Mouse (Mus musculus) 3134 (cell line): Measurements from ENCODE around the gene Tacc3.

Source experiments
- DNase-seq: peaks from one replicate; pipeline ENCODE4 v3.0.0-alpha.2; 2011; ENCODE audit warnings: low spot score; ENCODE audit not compliant: insufficient read length; ENCODE audit errors: extremely low read depth

Tacc3 gene

DNA sequence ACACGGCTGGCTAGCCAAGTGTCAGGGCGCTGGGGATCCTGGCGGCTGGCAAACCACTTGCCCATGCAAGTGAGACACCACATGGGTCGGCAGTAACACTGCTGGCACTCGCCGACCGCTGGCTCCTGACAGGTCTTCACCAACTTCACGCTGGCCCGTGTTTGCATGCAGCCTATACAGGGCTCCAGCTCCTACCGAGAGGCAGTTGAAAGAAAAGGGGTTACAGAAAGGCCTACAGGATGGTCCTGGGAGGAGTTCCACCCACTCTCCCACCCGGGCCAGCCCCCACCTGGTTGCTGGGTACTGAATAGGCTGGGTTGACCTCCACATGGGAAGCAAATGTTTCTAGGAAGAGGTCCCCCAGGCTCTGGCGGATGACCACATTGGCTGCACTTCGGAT lies 3.5 kb upstream of the Tacc3 start:
- DNase-seq: no peak

DNA sequence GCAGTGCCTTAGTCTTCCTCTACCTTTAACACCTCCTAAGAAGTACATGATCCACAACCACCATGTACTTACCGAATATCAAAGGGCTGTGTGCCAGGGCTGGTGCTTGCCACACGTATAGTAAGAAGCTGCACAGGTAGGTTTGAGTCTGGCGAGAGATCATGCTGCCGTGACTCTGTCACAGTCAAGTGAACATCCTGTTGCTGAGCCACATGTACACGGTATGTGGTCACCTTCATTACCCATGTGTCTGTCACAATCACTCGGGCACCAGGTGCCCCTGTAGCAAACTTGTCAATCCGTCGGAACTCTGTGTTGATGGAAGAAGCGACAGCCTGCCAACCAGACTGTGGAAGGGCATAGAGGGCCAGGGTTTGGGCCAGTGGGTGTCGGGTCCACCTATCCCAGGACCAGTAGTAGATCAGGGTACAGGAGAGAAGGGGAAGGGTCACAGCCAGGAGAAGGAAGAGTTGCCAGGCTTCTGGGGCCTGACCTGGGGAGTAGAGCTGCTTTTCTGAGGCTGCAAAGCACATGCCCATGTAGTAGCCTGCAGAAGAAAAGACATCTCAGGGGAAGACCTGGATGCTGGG lies 2.6 kb upstream of the Tacc3 start:
- DNase-seq: no peak

DNA sequence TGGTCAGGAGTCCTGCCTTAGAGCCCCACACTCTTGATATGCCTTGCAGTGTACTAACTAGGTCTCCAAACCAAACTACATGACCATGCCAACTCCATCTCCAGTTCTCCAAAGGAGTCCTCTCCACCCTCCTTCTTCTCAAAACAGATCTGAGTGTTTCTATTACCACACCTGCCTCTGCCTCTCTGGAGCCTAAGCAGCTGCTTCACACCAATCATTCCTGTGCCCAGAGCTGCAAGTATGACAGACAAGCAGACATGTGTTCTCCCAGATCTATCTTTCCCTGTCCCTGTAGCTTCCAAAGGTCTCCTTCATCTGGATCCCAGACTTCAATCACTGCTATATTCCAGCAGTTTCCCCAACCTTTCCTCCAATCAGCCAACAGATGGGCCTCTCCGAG lies 1.2 kb upstream of the Tacc3 start:
- DNase-seq: no peak

DNA sequence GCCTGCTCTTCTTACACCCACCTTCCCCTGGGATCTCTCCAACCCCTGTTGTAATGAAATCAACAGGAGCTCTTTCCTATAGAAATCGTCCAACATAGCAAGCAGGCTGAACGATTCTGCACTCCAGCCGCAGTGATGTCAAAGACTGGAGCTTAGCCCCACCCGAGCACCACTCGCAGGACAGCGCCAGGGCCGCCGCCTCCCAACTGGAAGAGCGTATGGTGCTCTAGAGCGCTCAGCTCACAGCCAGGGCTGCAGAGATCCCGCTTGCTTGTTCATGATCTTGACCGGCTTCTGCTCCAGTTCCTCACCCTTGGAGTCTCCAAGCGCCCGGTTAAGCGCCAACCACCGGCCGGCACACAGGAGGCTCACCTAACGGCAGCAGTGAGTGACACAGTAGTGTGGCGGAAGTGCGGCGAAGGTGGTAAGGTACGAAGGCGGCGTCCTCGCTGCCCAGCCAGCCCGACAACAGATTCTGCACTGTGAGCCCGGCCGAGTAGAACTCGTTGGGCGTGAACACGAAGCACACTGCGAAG lies 609 bp upstream of the Tacc3 start:
- DNase-seq: no peak

DNA sequence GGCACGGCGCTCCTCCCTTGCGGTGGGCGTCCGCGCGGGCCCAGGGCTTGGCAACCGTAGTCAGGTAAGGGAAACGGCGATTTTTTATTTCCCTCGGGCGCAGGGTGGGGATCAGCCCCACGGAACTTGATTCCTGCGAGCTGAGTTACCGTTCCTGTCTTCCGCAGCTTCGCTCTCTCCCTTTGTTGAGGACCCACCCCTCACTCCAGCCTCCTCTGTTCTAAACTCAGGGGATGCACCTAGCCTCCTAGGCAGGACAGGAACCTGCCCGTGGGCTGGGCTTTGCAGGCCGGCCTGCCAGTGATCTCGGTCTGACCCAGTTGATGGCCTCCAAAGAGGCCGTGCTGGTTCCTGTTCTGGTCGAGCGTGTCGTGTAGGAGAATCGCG lies 729 bp downstream of the Tacc3 start:
- DNase-seq: no peak

DNA sequence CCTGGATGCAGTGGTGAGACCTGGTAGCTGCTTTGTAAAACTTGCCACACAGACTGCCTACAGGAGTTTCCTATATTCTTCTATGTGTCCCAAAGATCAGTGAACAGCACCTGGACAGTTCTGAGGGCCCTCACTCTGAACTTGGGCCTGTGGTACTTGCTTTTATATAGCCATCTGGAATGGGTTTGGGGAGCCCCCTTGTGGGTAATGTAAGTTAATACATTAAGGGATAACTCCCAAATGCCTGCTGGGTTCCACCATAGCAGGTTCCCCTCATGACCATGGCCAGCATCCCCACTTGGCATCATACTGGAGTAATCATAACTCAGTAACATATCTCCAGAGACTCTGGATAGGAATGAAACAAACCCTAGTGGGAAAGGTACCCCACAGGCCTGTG lies 10.3 kb downstream of the Tacc3 start:
- no peak for DNase-seq

DNA sequence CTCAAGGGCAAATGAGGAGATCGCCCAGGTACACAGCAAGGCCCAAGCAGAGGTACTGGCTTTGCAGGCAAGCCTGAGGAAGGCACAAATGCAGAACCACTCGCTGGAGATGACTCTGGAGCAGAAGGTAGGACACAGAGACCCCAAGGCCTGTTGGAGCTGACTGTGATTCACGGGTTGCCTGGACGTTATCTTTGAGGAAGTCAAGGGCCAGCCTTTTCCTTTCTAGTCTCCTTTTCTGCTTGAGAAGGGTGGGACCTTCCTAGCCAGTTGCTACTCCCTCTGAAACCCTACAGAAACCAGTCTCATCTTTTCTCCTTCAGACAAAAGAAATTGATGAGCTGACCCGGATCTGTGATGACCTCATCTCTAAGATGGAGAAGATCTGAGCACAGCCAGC lies 13.7 kb downstream of the Tacc3 start:
- no peak for DNase-seq

DNA sequence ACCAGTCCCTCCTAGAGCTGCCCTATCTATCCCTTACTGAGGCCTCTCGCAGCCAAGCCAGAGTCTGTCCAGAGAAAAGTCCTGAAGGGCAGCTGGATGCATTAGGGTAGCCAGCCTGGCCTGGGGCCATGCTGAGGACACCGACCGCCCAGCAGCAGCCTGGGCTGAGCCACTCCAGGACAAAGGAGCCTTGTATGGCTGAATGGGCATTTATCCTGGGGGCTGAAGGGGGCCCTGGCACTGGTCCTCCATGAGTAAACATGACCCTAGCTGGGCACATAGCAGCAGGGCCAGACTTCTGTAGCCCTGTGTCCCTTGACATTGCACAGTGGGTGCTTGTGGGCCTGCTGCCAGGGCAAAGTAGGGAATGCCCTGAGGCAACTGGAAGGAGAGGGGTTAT lies 16.5 kb downstream of the Tacc3 start:
- DNase-seq: peak; percentile 20

DNA sequence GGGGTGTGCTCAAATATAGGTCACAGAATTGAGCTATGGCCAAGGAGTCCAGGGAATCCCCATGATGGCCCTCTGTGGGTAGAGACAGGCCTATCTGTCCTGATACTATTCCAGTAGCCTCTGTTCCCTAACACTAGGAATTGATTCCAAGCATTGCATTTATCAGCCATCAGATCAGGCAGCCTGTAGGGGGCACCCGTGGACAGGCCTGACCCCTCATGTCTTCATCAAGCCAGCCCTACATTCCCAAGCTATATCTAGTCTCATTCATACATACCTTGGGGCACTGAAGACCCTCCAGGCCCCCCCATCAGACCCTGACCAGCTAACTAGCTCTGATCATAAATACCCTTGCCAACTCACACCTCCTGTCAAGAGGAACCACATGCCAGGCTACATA lies 18.0 kb downstream of the Tacc3 start:
- DNase-seq: no peak

DNA sequence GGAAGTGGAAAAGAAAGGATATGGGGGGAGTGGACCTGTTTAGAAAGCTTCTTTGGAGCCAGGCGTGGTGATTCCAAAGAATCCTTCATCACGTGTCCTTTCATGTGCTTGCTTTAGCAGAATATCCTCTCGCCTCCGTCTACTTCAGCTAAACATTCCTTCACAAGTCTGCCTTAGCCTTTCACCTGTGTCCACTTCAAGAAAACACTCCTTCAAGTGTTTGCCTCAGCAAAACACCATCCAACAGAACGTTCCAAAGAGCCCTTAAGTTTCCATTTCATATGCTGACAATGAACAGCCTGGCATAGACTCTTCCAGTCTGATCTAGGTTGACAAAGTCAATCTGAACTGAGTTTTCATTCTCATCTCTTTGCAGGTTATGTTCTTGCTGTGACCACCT lies 20.3 kb downstream of the Tacc3 start:
- DNase-seq: no peak

DNA sequence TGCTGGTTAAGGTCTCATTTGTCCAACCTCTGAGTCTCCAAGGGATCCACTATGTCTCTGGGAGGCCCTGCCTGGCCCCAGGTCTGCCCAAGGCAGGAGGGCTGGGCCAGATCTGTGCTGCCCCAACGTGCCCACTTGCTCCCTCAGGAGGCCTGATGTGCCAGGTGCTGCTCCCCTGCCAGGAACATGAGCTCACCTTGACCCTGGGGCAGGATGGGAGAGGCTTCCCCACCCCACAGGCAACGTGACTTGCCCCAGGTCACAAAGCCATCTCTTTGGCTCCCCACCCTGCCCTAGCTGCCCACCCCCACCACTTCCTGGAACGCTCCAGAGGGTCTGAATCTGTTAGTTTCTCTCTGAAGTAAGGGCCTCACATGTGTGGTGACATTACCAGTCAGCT lies 23.1 kb downstream of the Tacc3 start:
- DNase-seq: no peak

DNA sequence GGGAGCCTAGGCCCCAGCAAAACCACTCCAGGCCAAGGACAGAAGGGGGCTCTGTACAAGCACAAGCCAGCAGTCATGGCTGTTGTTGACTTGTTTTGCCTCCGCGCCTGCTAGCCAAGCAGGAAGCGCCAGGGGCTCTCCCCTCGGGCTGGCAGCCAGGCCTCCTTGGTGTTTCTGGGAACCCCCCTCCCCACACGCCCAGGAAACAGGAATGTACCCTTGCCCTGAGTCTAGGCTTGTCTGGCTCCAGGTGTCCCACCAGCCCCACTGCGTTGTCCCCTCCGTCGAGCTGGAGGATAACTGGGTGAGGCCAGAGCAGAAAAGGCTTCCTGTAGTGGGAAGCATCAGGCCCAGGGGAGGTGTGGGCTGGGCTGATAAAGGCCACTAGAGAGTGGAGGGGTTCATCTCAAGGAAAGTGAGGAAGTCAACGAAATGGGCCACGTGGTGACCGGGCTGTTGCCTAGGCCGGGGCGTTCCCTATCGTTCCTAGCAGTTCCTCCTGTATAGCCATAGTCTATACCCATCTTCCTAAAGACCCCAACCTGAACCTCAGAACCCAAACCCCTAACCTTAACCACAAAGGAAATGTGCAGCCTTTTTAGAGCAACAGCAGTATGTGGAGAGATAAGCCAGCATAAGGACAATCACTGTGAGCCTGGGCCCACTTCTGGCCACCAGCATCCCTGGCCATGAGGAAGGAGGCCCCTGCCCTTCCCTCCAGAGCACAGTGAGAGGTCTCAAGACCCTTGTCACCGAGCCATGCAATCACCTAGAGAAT lies 23.9 kb downstream of the Tacc3 start:
- no peak for DNase-seq

DNA sequence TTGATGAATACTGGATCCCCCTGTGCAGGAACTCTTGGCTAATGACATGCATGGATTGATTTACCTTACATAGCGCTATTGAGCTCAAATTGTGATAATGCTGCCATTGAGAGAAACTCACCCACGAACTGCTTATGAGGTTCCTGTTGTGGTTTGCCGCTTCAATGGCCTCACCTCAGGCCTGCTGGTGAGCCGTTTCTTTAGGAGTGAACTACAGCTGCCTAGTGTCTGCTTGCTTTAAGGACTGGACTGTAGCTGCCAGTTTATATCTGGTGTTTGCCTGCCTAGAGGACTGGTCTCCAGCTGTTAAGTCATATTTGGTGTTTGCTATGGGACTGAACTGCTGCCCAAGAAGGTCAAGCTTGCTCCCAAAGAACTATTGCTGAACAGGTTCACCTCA lies 25.0 kb downstream of the Tacc3 start:
- no peak for DNase-seq

DNA sequence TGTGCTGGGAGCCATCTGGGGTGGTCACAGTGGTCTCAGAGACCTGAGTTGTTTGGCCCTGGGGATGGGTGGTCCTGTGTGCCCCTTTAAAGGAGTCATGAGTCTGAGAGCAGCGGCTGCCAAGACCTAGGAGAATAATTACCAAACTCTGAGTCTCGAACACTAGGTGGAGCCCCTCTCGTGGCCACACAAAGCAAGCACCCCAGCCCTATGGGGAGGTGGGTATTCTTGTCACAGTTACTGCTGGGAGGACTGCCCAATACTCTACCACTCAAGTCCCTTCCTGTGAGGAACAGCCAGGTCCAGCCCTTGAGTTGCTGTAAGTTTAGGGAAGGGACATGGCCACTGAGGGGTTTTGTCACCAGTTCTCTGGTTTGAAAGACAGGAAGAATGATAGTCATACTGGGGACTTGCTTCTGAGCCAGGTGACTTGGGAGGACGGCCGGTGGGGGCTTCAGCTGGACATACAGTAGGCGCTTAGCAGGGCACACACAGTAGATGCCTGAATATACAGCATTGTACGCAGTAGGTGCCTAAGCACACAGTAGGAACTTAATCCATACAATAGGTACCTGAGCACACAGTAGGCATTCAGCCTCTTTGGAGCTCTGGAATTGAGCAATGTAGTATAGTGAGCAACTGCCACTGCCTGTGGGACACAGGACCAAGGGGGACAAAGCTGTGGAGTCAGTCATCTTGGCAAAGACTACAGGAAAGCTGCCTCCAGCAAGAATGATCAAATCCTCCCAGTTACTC lies 26.1 kb downstream of the Tacc3 start:
- DNase-seq: no peak

DNA sequence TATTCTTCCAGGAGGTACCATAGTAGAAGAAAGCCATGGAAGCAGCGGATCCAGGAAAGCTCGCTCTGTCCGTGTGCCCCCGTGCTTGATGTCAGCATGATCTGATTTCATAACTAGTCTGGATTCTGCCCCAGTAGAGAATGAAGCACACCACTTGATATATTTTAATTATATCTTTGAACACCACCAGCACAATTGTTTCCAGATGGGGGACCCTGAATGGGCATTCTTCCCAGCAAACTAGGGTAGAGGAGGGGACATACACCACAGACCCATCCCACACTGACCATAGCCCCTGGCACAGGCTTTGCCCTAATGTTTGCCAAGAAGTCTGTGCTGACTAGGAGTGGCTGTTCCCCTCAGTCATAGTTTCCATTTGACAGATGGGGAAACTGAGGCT lies 27.0 kb downstream of the Tacc3 start:
- no peak for DNase-seq

DNA sequence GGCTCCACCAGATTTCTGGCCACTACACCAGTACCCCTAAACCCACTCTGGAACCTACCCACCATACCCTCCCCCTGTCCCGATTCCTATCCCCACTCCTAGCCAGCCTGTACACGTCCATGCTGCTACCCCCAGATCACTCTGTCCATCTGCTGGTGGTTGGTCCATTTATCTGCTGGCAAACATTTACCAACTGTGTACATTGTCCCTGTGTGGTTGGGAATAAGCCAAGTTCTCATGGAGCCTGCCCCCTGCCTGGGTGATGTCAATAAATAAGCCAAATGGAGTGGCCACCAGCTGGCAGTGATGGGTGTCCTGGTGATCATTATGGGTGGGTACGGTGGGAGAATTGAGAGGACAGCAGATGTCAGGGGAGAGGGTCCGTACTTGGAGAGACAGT lies 29.2 kb downstream of the Tacc3 start:
- DNase-seq: no peak

DNA sequence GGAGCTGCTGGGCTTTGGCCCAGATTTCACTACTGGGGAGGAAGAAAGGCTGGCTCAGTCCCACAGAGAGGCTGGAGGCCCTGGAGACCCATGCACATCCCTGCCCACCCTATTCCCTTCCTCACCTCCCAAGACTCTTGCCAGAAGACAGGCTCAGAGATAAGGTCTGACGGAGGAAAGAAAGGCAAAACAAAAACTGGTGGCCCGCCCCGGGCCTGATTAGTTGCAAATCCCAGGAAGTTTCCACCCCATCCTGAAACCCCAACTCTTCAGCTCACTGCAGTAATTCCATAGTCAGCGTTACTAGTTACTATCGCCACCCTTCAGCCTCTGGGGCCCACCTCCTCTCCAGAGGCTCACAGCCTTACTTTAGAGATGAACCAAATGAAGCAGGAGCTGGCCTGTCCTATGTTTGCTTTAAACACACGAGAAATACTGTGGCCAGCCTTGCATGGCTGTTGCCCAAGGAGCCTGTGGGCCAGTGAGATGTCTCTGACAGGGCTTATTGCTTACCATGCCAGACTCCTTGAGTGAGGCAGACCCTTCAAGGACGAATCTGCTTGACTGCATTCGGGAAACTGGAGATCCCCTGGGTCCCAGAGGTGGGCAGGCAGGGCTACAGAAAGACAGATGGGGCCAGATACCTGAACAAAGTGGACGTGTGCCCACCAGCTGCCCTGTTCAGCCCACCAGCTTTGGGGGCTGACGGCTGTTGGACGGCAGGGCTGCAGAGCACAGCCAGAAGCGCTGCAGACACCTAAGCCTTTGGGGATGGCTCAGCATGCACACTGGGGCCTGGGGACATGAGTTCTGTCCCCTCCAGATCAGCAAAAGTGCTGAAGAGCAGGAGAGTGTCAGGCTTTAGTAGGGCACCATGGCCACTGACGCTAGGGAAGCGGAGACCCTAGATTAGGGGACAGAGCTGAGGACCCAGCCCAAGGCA lies 30.6 kb downstream of the Tacc3 start:
- DNase-seq: no peak

DNA sequence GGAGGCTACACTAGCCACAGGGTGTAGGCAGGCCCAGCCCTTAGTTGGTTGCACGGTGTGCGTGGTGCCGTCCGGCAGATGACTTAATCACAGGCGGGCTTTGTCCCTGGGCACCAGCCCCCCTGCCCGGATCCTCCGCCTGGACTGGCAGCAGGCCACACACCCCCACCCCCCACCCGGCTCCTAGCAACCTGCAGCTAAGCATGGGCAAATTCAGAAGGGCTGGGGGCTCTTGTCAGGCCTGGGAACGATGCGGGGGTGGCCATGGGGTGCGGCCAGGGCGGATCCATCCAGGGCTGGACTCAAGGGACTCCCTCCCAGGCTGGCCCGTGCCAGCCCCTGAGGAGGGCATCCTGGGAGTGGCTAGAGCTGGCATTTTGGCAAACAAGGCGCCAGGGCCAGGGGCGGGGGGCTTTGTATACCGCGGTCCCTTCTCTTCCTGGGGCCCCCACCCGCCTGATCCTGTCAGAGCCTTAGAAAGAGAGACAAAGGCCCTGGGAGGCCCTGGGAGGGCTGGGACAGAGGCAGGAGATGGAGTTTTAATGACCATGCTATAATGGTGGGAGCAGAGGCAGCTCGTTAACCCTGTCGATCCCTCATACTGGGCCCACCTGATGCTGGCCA lies 31.4 kb downstream of the Tacc3 start:
- DNase-seq: no peak

DNA sequence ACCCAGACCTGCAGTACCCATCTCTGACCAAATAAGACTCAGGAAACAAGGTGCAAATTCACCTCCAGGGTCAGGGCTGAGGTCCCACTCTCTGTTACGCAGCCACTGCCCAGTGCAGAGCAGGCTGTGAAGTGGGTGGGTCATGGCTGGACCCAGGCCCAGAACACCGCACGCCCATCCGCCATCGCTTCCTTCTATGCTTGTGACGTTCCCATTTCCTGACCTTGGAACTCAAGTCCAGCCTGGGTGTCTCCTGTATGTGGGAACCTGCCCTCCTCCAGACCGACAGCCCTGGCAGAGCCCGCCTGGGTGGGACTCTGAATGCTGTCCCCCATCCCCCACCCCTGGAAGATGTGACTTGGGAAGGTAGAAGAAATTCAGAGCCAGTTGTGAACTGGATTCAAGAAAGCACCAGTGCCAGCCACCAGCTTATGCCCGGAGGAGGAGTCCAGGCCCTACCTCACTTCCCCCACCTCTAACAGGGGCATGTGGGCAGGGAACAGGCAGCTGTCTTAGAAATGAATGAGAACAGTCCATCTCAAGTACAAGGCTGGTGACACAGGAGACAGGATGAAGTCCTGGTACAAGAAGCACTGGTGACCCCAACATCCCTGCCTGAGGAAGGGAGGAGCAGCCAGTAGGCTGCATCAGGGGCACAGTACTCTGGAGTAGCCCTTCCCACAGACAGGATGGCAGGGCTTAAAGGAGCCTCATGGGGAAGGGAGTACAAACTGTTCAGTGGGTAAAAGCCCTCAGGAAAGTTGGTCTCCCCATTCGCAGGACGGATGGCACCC lies 32.1 kb downstream of the Tacc3 start:
- no peak for DNase-seq
